Mouse (Mus musculus) liver, postnatal 0 days (tissue): Measurements from ENCODE around the gene Rnf208. TPM values are rescaled to one million over a fixed set of nuclear protein-coding genes. Genes with fewer than 3 reads are reported as not detected.

ENCODE experiments used
- ATAC-seq: fragments of 200-750 bp; cut with Nextera tagmentation; 2 replicates; pipeline ENCODE4 v1.8.0; 2017; ENCODE audit warnings: mild to moderate bottlenecking, moderate library complexity
- DNase-seq: peaks from one replicate; pipeline ENCODE4 v3.0.0-alpha.2; 2016
- H3K27ac ChIP-seq: fragments of 300-500 bp; sonication (generic); 2 replicates; pipeline ENCODE4 v1.5.1; 2014; ENCODE audit warnings: antibody characterized with exemption, moderate library complexity, mild to moderate bottlenecking, low read depth
- H3K27me3 ChIP-seq: fragments of 300-500 bp; sonication (generic); 2 replicates; pipeline ENCODE4 v1.6.1; 2014; ENCODE audit warnings: low read length, control low read depth, mixed read lengths; ENCODE audit not compliant: insufficient read depth
- H3K36me3 ChIP-seq: fragments of 300-500 bp; sonication (generic); replicated peaks from 2 replicates; pipeline ENCODE4 v1.6.1; 2014; ENCODE audit warnings: mild to moderate bottlenecking, control low read depth, low read length, moderate library complexity, mixed read lengths; ENCODE audit not compliant: insufficient read depth
- H3K4me1 ChIP-seq: fragments of 300-500 bp; sonication (generic); 2 replicates; pipeline ENCODE4 v1.6.1; 2014; ENCODE audit warnings: antibody characterized with exemption, mild to moderate bottlenecking, control low read depth; ENCODE audit not compliant: insufficient read depth
- H3K4me2 ChIP-seq: fragments of 300-500 bp; sonication (generic); 2 replicates; pipeline ENCODE4 v1.6.1; 2014; ENCODE audit warnings: low read depth, mild to moderate bottlenecking, low read length, moderate library complexity, mixed read lengths
- H3K4me3 ChIP-seq: fragments of 300-500 bp; sonication (generic); 2 replicates; pipeline ENCODE4 v1.5.1; 2014; ENCODE audit warnings: low read depth, low read length
- H3K9ac ChIP-seq: fragments of 300-500 bp; sonication (generic); replicated peaks from 2 replicates; pipeline ENCODE4 v1.6.1; 2014; ENCODE audit warnings: mild to moderate bottlenecking, moderate library complexity
- H3K9me3 ChIP-seq: fragments of 300-500 bp; sonication (generic); 2 replicates; pipeline ENCODE4 v1.6.1; 2016; ENCODE audit warnings: mild to moderate bottlenecking, control low read depth, low read length, mixed read lengths
- CTCF ChIP-seq: sonication (generic); IDR thresholded peaks from 2 replicates; pipeline ENCODE4 v1.5.1; 2016; ENCODE audit warnings: antibody characterized with exemption, low read depth
- EP300 ChIP-seq: IDR thresholded peaks from 2 replicates; pipeline ENCODE4 v1.6.1; 2016; ENCODE audit warnings: antibody characterized with exemption, low read depth, mild to moderate bottlenecking
- WGBS: fragments of 180-500 bp; shearing (Covaris S2); extraction: QIAGEN DNeasy Blood & Tissue Kit; methylation state at CpG from one replicate; pipeline ENCODE4 v1.1.7; 2014; ENCODE audit not compliant: insufficient replicate concordance; 5-methylcytosine and 5-hydroxymethylcytosine counted together
- polyA plus RNA-seq: library from polyadenylated mRNA; unstranded; fragments of >200 nt; fragmentation: Nextera tagmentation; extraction: Ambion mirVana; gene quantifications from 2 replicates; pipeline ENCODE4 v1.2.1, GENCODE M21; 2015

The Rnf208 gene
- polyA plus RNA-seq, 1 experiment from 2014 or later = 0.11 TPM

- Histone ChIP-seq H3K4me3 (peak overlapping the region; percentile 87), H3K27me3 (no peaks in the 10 kb centered on the region), H3K27ac (peak overlapping the region; percentile 52; the same call in 1 of the 2 replicates), H3K36me3 (peaks cover 50% of the 10 kb centered on the region), H3K9me3 (no peaks in the 10 kb centered on the region), H3K4me2 (peak overlapping the region; percentile 94), H3K9ac (peak overlapping the region; percentile 89), H3K4me1 (peaks cover 22% of the 10 kb centered on the region)
- TF ChIP-seq CTCF (no peak), EP300 (no peak)
- 32% methylated on average over 16 of the region's 16 CpGs for WGBS
- ATAC-seq = no peak
- DNase-seq = no peak
Observed at GRCm38 (mm10) chr2:25273010-25273409, 31.0 kb downstream of the Rnf208 start.

GRCm38 (mm10) chr2:25278928-25279882 is 37.1 kb downstream of the Rnf208 start:
- Histone ChIP-seq H3K9ac (no peak overlapping the region), H3K4me3 (no peak overlapping the region), H3K36me3 (peaks cover 63% of the 10 kb centered on the region), H3K27me3 (no peaks in the 10 kb centered on the region), H3K4me1 (no peaks in the 10 kb centered on the region), H3K4me2 (no peak overlapping the region), H3K9me3 (no peaks in the 10 kb centered on the region), H3K27ac (no peak overlapping the region)
- 61% methylated on average over 13 of the region's 13 CpGs for WGBS
- peak; percentile 75 for ATAC-seq
- no peak for TF ChIP-seq EP300
- TF ChIP-seq CTCF = peak; percentile 92
- DNase-seq = peak; percentile 90

GRCm38 (mm10) chr2:25285551-25285950 is 43.5 kb downstream of the Rnf208 start:
- DNase-seq (no peak), ATAC-seq (no peak)
- no peaks in the 10 kb centered on the region for H3K9me3 ChIP-seq
- H3K9ac ChIP-seq = no peak overlapping the region
- peaks cover 25% of the 10 kb centered on the region for H3K27me3 ChIP-seq
- H3K4me2 ChIP-seq = no peak overlapping the region
- no peak overlapping the region for H3K27ac ChIP-seq
- peaks cover 4% of the 10 kb centered on the region; the same call in 1 of the 2 replicates for H3K4me1 ChIP-seq
- H3K4me3 ChIP-seq = no peak overlapping the region
- H3K36me3 ChIP-seq = peaks cover 28% of the 10 kb centered on the region
- TF ChIP-seq EP300 (no peak), CTCF (no peak)
- WGBS = 81% methylated on average over 2 of the region's 2 CpGs

GRCm38 (mm10) chr2:25286314-25286713 is 44.3 kb downstream of the Rnf208 start:
- Histone ChIP-seq H3K4me1 (peaks cover 4% of the 10 kb centered on the region; the same call in 1 of the 2 replicates), H3K27me3 (peaks cover 32% of the 10 kb centered on the region), H3K9me3 (no peaks in the 10 kb centered on the region), H3K9ac (no peak overlapping the region), H3K27ac (0 out of 2 replicates have a peak overlapping the region, but pooled peaks have one; percentile 5), H3K4me2 (no peak overlapping the region), H3K4me3 (no peak overlapping the region), H3K36me3 (peaks cover 21% of the 10 kb centered on the region)
- DNase-seq (no peak), ATAC-seq (peak; percentile 64)
- 42% methylated on average over 1 of the region's 1 CpGs for WGBS
- TF ChIP-seq CTCF (no peak), EP300 (no peak)

- no peak overlapping the region for H3K4me2 ChIP-seq
Observed at GRCm38 (mm10) chr2:25286837-25287636, 45.0 kb downstream of the Rnf208 start.

More at GRCm38 (mm10) chr2:25286837-25287636, 45.0 kb downstream of the Rnf208 start:
- Histone ChIP-seq H3K27ac (0 out of 2 replicates have a peak overlapping the region, but pooled peaks have one; percentile 5), H3K9ac (no peak overlapping the region), H3K4me1 (peaks cover 5% of the 10 kb centered on the region), H3K9me3 (no peaks in the 10 kb centered on the region), H3K27me3 (peaks cover 39% of the 10 kb centered on the region), H3K4me3 (no peak overlapping the region), H3K36me3 (peaks cover 19% of the 10 kb centered on the region)
- DNase-seq (no peak), ATAC-seq (peak; percentile 83)
- 39% methylated on average over 7 of the region's 7 CpGs for whole genome bisulfite sequencing
- TF ChIP-seq EP300 = no peak
- TF ChIP-seq CTCF = no peak
